Mouse (Mus musculus) frontal cortex, adult (tissue): Measurements from ENCODE around the gene Cbx8.

Experiments
- ATAC-seq: cut with Nextera tagmentation; 2 replicates; pipeline ENCODE4 v1.9.2; 2017; ENCODE audit warnings: mild to moderate bottlenecking, moderate library complexity, mixed read lengths; ENCODE audit not compliant: low TSS enrichment

The Cbx8 gene

DNA sequence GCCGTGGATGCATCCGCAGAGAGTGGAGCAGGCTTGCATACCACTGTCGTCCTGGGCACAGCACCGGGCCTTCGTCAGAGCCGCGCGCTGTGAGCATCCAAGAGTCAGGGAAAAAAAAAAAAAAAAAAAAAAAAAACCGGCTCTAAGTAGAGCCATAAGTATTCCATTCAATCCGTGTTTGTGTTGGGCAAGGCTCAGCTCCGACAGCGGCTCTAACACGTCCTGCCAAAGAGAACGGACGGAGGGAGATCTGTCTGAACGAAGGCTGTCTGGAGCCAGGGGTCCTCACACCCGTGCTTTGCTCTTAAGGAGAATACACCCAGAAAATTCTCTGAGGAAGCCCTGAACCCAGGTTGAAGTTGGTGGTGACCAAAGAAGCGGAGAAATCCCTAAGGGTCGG is 6.1 kb downstream of the Cbx8 start:
- no peak for ATAC-seq

DNA sequence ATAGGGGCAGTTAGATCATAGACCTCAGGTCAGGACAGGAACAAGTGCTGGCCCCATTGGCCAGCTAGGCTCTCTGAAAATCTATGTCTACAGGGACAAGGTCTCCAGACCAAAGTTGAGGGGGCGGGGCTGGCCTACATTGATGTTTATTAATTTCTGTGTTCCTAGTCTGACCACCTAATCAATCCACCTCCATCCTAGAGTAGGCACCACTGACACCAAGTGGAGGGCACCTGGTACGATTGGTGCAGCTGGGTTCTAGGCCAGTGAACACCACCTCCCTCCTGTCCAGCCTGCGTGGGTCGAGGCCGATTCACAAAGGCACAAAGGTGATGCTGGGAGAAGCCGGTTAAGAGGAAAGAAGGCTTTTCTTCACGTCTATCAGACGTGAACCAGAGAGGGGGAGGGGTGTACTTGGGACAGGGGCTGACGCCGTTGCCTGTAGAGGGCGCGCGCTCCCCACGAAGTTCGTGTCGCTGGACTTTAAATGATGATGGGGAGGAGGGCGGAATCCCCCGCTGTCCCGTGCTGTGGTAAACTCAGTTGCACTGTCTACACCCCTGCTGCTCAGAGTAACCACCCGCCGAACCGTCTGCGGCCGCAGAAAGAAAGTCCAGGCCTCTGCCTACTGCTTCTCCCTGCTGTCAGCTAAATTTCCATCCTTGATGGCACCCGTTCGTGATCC is 6.8 kb downstream of the Cbx8 start:
- ATAC-seq = peak; percentile 31; the same call in 1 of the 2 replicates

DNA sequence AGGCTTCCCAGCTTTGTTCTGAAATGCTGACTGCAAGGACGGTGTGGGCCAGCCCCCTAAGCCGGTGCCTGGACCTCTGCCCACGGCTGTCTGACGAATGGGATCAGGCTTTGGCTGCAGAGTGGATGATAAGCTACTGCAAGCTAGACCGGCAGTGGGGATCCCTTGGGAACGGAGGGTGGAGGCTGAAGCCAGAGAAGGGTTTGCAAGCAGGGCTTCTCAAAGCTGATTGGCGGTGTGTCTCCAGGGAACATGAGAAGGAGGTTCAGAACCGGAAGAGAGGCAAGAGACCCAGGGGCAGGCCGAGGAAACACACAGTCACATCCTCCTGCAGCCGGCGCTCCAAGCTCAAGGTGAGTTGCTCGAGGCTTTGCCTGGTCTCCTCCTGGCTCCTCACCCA is 14.6 kb downstream of the Cbx8 start:
- ATAC-seq = no peak

DNA sequence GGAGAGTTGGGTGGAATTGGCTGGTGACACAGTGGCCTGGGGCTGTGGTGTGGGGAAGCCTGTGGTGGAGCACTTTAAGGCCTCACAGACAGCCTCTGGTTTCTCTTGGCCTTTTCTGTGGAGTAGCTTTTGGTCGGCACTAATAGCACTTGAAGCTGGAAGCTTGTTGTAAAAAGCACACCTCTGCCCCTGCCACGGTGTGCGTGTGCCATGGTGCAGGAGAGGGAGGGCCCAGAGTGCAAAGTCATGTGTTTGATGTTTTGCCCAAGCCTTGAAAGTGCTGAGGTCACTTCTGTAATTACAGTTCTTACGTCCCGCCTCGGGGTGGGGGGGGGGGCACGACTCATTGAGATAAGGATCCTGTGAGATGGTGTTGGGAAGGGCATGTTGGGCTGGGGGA is 16.5 kb downstream of the Cbx8 start:
- ATAC-seq = no peak

DNA sequence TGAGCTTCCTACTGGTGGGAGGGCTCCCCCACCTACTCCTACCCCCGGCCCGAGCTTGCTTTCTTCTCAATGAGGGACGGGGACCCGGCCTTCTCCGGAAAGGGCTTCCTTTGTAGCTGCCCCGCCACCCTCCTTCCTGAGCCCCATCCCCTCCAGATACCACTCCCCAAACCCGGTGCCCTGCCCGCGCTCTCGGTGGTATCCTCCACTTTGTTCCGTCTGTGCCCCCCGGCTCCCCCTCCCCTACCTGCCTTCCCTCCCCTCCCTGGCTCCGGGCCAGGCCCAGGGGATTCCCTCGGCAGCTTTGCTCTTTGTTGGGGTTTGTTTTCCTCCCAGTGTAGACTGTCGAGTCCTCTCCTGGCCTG is 17.2 kb downstream of the Cbx8 start:
- no peak for ATAC-seq

DNA sequence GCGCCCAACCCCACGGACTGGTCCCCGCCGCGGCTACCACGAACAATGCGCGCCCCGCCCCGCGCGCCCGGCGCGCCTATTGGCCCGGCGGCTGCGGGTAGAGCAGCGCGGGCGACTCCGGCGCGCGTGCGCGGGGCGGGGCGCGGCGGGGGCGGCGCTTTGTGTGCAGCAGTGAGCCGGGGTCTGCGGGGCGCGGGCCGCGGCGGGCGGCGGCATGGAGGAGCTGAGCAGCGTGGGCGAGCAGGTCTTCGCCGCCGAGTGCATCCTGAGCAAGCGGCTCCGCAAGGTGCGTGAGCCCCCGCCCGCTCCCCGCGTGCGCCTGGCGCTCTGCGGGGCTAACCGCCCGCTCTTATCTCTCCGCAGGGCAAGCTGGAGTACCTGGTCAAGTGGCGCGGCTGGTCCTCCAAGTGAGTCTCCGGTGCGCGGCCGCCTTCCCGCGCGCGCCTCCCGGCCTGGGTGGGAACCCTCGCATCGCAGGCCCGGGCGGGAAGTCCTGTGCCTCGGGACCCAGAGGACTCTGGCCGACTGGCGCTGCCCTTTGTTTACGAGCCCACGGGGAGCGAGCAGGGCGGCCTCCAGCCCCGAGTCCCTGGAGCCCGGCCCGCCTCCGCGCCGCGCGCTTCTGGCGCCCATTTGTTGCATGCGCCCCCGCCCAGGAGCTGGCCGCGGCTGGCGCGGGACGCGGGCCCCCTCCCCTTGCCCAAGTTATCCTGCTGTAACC is 17.7 kb downstream of the Cbx8 start, which contains the start of gene Cbx2:
TSS of gene Cbx2 (plus strand) at position 68 of the 721 bp plus-strand sequence.
- peak; percentile 81 for ATAC-seq

DNA sequence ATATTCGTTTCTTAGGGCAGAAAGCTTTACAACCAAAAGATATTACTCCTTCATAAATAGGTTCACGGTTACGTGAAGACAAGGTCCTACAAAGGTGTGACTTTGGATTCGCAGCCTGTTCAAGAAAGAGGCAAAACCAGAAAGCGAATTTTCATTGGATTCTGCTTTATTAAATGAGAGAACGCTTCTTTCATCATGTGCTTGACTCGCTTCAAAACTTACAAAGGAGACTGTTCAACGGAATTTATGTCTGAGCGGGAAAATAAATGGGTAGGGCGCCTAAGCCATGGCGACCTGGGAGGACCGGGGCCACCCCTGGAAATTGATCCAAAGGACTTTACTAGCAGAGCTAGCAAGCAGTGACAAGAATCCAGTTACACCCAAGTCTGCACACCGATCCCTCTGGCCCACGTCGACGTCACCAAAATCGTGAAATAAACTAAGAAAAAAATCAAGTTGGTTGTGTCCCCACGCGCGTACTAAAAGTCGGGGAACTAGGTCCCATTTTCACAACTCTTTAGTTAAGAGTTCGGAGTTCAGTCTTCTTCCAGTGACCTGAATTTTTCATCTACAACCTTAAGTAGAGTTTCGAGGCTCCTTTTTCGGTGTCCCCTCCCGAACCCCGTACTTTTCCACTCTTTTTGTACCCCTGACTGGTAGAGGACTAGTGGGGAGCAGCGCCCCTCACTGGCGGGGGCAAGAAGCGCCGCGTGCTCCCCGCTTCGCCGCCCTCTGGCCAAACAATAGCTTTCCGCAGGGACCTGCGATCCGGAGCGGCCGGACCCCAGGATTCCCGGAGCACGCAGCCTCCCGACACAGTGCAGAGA is 18.5 kb downstream of the Cbx8 start:
- ATAC-seq = no peak

DNA sequence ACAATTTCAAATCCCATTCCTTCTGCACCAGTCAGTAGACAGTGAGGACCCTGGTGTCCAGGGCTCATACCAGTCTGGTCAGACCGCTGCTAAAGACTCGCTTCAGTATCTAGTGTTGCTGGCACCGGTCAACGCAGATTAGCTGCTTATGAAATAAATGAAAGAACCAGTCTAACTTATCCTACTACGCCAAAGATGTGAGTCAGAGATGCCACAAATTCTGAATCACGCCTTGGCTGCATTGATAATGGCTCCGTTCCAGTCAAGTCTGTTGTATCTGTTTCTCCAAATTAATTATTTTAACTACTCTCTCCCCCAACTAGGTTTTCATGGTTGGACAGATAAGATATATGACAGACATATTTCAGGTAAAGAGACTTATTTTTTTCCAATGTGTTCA is 19.6 kb downstream of the Cbx8 start:
- no peak for ATAC-seq

DNA sequence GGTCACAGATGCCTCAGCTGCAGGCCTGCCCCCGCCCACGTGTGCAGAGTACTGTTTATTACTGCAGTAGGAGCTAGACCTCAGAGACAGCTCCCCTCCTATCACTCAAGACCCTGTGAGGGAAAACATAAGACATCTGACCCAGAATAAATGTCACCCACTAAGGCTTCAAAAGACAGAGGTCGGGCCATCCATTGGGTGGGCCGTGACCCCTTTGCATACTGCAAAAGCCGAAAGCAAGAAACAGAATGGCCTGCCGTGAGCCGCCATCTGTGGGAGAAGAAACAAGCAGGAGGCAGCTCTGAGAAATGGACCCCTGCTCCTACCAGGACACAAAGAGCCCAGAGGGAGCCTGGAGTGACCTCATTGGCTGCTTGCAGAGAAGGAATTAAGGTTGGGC is 23.3 kb downstream of the Cbx8 start:
- no peak for ATAC-seq

DNA sequence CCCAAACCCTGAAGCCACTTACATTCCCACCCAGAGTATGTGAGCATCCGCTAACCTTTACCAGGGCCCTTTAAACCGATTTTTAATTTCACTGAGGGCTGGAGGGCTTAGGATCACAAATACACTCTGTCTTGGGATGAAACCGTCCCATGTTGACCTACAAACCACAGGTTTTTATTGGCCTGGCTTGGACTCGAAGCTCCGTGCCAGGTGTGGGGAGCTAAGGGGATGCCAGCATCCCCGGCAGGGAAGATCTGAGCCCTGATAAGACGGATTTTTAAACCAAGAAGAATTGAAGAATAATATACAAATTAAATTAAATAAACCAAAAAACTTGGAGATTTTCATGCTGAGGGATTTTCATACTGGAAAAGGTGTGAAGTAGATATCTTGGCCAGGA is 26.3 kb downstream of the Cbx8 start:
- ATAC-seq = no peak

DNA sequence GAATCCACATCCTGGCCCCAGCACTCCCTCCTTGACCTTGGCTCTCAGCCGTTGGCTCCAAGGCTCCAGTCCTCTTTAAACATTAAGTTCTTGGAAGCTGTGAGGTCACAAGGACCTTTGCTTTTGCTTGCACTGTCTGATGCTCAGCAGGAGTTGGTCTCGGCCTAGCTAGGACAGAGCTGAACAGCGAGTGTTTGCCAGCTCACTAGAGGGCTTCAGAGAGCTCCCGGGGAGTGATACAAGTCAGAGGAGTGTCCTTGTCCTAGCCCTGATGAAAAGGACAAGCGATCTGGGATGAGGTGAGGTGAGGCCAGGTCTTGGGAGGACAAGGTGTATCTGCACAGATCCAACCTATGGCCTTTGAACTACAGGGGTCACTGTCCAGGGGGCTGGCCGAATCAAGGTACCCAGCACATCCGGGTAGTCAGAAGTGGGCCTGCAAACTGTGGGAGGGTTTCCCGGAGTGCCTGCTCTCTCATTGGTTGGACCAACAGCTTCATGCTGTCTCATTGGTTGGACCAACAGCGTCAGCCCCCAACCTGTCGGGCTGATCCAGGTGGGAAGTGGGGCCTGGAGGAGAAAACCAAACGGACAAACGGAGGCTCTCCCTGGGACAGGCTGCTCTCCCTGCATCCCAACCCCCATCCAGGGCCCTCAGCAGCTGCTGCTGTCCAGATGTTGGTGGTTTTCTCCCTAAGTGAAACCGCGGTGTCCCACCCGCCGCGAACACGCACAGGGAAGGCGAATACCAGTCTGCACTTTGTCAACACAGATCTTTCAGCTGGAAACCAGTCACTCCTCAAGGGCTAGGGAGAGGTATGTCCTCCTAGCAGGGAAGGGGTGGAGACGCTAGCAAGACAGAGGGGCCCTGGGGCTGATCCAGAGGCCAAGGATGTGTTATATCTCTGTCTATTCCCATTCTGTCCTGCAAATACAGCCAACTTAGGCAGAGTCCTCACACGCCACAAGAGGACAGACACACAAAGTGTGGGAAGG is 33.0 kb downstream of the Cbx8 start:
- no peak for ATAC-seq

DNA sequence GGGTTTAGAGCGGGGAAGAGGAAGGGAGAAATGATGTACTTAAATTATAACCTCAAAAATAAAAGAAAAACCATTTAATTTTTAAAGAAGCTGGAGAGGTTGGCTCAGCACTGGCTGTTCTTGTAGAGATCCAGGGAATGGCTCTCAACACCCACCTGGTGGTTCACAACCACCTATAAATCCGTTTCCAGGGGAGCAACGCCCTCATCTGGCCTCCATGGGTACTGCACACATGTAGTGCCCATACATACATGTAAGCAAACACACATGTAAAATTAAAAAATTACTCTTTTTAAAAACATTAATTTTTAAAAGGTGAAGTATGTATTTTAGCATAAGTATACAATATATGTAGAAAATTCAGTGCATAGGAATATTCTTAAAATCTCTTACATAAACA is 34.3 kb downstream of the Cbx8 start:
- no peak for ATAC-seq

DNA sequence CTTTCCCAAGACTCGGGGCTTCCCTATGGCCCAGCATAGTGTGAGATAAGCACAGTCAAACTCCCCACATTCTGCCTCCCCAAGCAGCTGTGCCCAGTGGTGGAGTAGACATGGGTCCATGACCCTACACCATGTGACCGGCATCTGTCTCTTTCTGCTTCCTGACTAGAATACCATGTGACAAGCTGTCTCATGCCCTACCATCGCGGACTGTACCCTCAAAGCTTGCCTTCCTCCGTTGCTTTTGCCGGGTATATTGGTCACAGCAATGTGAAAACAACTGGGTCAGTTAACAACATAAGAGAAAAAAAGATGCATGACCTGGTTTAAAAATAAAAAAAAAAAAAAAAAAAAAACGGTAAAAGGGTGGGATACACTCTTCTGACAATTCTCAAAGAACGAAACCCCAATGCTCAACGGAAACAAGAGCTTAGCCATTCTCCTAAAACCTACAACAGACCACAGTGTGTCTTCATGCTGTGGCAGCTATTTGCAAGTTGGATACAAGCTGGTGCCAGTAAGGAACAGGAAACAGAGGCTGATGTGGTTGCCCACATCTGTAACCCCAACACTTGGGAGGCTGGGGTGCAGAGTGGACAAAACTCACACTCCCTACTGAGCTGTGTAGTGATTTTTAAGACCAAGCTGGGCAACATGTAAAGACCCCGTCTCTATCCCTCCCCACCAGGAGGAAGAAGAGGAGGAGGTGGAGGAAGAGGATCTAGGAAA is 35.1 kb downstream of the Cbx8 start:
- no peak for ATAC-seq

DNA sequence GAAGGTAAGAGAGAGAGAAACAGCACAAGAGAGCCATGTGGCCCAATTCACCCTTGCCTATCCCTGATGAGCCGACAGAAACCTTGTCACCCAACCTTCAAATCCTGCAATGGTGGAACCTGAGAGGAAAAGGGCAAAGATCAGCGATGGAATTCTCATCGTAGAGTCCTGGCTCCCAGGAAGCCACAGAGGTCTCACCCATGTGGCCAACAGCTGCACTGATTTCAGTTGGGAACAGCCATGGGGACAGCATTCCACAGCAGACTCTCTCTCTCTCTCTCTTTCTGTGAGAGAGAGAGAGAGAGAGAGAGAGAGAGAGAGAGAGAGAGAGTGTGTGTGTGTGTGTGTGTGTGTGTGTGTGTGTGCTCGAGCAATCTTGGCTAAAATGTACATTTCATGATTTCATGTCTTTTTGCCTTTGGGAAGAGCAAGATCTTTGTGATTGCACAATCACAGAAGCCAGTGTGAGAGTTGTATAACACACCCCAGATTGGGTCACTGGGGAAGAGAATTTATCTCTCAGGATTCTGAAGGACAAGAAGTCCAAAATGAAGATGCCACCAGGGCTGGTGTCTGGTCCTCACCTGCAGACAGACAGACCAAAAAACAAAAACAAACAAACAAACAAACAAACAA is 39.2 kb downstream of the Cbx8 start:
- no peak for ATAC-seq

DNA sequence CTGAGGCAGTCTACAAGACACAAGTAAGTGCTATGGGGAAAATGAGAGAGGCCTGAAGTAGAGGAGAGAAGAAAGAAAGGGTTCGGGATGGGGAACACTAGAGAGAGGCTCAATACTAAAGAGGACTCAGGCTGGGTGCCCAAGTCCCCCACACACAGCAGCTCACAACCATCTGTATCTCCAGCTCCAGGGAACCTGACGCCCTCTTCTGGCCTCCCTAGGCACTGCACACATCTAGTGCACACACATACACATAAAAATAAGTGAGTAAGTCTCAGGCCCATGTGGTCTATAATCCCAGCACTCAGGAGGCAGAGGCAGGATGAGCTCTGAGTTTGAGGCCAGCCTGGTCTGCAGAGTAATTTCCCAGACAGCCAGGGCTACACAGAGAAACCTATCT is 39.9 kb downstream of the Cbx8 start:
- no peak for ATAC-seq

DNA sequence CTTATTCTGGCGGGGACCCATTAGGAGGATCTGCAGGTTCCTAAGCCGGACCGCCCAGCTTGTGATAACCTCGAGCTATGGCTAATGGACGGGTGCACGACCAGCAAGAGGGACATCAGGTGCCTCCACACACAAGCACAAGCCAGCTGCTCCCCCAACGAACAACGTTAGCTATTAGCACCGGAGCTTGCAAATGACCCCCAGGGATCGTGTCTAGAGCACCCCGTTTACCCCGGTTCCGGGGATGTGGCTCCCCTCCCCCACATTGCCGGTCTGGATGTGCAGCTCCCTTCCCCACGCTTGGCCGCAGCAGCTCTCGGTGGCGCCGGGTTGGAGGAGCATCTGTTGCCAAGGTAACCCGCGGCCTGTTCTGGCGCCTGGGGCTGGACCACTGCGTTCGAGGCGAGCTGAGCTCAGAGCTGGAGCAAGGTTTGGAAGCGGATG is 41.4 kb downstream of the Cbx8 start:
- no peak for ATAC-seq

DNA sequence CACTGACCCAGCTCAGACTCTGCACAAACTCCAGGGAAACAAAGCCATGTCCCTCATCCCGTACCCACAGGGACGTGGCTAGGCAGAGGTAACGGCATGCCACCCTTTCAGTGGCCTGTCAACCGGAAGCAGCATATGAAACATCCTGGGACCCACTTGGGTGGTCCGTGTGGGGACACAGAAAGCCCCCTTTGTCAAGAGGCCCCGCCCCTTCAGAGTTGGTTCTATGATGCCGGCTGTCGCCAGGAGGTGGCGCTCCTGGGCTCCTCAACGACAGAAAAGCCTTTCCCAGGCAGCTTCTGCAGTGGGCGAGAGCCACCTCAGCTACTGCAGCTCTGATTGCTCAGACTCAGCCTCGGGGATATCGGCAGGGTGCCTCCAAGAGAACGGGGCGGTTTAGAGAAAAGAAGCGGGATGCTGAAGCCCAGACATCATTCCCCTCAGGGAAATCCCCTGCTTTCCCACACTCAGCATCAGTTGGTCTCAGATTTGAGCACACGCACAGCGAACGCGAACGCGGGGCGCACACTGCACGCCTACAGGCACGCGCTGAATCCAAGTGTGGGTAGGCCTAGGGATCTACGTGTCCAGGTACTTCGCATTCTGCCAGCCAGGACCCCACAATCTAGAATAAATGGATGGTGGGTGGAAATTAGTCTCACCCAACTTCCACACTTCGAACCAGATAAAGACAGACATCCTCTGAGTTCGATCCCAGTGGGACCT is 42.1 kb downstream of the Cbx8 start:
- ATAC-seq = peak; percentile 91

DNA sequence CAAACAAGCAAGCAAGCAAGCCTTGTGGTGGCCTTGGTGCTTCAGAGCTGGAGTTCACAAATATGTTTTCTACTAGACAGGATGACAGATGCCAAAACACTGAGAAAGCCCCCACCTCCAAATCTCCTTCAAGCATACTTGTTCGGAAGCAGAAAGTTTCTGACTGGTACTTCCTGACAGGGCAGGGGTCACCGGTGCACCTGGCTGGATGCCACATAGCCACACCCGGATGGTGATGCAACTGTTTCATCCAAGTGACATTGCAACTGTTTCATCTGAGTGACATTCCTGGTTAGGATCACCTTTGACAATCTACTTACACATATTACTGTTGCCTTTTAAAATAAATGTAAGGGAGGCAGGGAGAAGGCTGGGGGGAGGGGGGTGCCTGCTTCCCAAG is 43.6 kb downstream of the Cbx8 start:
- ATAC-seq = no peak

DNA sequence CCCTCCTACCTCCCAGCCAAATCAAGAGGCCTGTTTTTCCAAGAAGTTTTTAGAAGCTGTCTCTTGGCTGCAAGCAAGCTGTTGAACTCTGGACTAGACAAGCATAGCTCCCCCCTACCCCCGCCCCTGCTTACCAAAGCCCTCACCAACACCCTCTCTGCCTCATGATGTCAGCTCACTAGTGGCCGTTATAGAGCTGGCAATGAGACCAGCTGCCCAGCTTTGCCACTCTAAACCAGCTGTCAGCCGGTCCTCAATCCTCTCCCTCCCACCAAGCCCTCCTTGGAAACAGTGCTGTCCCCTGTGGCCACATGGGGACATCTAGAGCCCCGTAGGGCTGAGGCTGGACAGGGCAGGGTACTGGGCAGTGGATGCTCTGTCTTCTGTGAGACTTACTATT is 45.3 kb downstream of the Cbx8 start:
- no peak for ATAC-seq

DNA sequence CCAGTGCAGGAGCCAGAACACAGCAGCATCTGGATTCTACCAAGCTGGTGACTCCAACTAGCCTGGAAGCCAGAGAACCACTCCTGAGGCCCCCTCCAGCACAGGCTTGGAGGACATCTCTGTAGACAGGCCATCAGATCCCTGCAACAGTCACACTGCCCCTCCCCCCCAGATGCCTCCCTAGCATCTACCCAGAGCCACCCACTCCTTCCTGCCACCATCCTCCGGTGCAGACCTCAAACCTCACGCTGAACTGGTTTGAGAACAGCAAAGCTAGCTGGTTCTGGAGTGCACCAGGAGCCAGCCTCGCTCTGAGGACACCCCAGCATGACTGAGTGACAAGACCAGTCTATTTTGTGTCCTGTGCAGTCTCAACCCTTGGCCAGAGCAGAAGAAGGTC is 48.0 kb downstream of the Cbx8 start:
- peak; percentile 13; the same call in 1 of the 2 replicates for ATAC-seq
